Mouse (Mus musculus): ENCODE measurements around the gene Ank2.
A peak's percentile ranks its signal among the peaks of the same experiment; 100 is the strongest.

Ank2 gene

GRCm38 (mm10) chr3:126977399-126977798, 521.8 kb downstream of the Ank2 start:
- no peak for DNase-seq (ENCODE audit: low spot score)

GRCm38 (mm10) chr3:126976793-126977192, 522.4 kb downstream of the Ank2 start:
- DNase-seq (ENCODE audit: low spot score): no peak

DNA sequence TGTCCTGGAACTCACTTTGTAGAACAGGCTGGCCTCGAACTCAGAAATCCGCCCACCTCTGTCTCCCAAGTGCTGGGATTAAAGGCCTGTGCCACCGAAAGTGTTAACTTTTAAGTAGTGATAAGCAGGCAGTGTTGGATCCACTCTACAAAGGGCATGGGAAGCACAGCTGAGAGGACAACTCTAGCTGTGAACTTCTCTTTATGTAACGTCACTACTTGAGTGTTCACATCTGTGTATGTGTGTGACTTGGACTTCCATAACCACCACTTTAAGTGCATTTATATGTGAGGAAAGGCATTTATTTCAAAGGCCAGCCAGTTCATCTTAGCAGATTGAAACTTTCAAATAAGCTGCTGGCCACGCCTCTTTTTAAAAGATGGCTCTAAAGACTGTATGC, 523.7 kb downstream of the Ank2 start:
- no peak for DNase-seq (ENCODE audit: low spot score)

GRCm38 (mm10) chr3:126973551-126973950, 525.6 kb downstream of the Ank2 start:
- no peak for DNase-seq (ENCODE audit: low spot score)

DNA sequence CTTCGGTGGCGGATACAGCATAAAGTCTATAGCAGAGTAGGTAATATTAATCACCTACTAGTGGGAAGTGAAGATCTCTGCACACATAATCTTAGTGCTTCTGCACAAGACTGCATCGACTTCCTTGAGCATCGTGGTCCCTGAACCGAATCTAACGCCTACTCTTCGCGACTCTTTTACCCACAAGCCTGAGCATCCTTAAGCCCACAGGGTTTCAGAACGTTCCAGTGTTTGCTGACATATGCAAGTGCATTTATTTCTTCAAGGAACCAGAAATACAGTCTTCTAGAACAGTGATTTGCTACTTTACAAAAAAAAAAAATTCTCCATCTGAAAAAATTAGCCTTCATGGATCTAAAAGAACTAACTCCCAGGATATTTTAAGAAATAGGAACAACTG, 527.6 kb downstream of the Ank2 start:
- no peak for DNase-seq (ENCODE audit: low spot score)

- no peak for DNase-seq (ENCODE audit: low spot score)
Observed at GRCm38 (mm10) chr3:126968721-126969120, 530.4 kb downstream of the Ank2 start.

GRCm38 (mm10) chr3:126965767-126966166, 533.4 kb downstream of the Ank2 start:
- DNase-seq (ENCODE audit: low spot score): no peak

DNA sequence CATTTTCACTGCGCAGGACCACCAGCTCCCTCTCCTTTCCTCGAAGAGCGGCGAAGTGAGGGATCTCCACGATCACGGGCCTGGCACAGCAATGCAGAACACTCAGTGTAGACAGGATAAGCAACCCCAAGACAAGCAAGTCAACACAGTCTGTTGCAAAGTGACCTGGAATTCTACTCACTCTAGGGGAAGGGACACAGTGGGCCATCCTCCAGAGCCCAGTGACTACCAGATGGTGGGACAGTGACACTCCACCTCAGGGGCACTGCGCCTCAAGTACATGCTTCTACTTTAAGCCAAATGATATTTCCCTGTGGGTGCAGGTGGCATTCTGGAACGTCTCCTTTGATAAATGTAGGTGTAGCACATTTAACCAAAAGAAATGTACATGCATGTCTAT, 536.8 kb downstream of the Ank2 start:
- no peak for DNase-seq (ENCODE audit: low spot score)

DNA sequence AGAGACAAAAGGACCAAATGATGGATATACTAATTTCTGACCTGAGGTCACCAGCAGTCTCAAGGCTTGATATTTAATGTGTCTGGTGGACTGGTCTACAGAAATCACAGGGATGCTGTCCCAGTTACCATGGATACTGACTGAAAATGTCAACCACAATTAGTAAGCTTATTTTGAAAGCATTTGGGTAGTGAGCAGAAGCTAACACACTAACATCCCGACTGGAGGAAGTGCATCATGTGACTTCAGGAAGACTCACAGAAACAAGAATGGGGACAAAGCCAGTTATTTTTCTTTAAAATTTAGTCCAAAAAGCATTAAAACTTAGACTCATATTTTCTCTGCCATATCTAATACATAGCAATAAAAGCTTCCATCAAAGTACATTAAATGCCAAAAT, 546.5 kb downstream of the Ank2 start:
- no peak for DNase-seq (ENCODE audit: low spot score)

- DNase-seq (ENCODE audit: low spot score): no peak
Observed at GRCm38 (mm10) chr3:126946591-126946990, 552.6 kb downstream of the Ank2 start.

GRCm38 (mm10) chr3:126944838-126945237, 554.3 kb downstream of the Ank2 start:
- no peak for DNase-seq (ENCODE audit: low spot score)

DNA sequence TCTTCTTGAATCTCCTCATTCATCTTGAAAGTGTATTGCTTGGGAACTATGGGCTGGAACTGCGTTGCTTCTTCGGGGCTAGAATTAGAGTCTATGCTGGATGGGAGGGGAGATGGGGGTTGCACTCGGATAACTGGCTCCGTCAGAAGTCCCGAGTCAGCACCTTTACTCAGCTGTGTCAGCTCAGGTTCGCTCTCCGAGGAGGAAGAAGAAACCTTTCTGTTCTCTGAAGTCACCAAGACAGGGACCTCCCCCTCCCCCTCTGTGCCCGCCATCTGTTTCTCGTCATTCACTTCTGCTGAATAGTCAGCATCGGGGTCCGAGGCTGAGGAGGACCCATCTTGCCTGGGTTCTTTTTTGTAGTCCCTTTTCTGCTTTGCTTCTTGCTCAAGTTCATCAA, 555.1 kb downstream of the Ank2 start:
- no peak for DNase-seq (ENCODE audit: low spot score)

- DNase-seq (ENCODE audit: low spot score): no peak
Observed at GRCm38 (mm10) chr3:126940452-126940851, 558.7 kb downstream of the Ank2 start.

GRCm38 (mm10) chr3:126931884-126932506, 567.2 kb downstream of the Ank2 start:
- no peak for DNase-seq (ENCODE audit: low spot score)

- no peak for DNase-seq (ENCODE audit: low spot score)
Observed at GRCm38 (mm10) chr3:126923575-126924382, 575.4 kb downstream of the Ank2 start.

GRCm38 (mm10) chr3:126921941-126922340, 577.2 kb downstream of the Ank2 start:
- no peak for DNase-seq (ENCODE audit: low spot score)

DNA sequence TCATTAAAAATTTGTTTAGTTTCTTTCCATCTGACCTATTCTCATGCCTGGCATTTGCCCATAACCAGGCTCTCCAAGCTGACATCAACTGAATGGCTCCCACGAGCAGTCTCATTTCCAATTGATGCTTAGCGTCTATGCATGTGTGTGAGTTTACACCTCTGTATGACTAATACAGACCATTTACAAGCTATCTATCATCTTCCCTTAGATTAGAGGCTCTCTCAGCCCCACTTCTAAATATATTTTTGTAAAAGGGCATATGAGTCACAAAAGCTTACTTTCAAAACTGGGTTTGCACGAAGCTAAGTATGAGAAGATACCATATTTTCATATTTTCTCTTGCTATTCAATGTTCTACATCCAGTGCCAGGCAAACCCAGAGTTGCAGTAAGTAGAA, 578.9 kb downstream of the Ank2 start:
- DNase-seq (ENCODE audit: low spot score): no peak

GRCm38 (mm10) chr3:126918805-126919473, 580.2 kb downstream of the Ank2 start:
- DNase-seq (ENCODE audit: low spot score): no peak

DNA sequence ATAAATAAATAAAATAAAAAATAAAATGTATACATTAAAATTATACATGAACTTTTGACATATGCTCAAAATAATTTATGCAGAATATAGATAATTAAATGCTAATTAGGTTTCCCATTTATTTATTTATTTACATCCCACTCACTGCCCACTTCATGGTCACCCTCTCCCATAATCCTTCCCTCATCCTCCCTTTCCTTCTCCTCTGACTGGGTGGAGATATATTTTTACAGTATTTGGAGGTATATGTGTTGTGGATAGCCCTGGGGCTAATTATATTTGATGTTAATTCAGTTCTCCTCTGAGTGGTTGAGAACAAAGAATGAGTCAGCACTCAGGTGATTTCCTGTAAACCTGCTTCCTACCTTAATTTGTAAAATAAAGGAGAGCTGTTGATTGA, 582.8 kb downstream of the Ank2 start:
- no peak for DNase-seq (ENCODE audit: low spot score)

GRCm38 (mm10) chr3:126903543-126903942, 595.6 kb downstream of the Ank2 start:
- DNase-seq (ENCODE audit: low spot score): peak; percentile 7

DNA sequence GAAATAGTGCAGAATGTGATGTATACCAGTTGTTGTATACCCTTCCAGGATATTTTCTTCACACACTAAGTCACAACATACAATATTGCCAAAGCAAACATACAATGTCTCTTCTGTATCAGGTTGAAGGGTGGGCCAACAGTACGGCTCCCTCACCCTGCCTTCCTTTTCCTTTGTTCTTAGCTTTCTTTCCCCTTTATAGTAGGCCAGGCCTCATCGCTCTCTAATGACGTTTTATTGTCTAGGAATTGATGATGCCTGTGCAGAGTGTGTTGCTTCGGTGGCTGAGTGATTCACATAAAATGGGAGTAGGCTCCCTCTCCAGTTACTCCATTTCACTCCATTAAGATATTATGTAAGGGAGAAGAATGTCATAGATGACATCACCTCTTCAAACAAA, 612.5 kb downstream of the Ank2 start:
- no peak for DNase-seq (ENCODE audit: low spot score)

- DNase-seq (ENCODE audit: low spot score): no peak
Observed at GRCm38 (mm10) chr3:126886090-126886489, 613.1 kb downstream of the Ank2 start.

- DNase-seq (ENCODE audit: low spot score): no peak
Observed at GRCm38 (mm10) chr3:126878233-126878632, 620.9 kb downstream of the Ank2 start.

Data from ovary, postnatal 36 days (tissue).